Mouse (Mus musculus): Measurements from ENCODE around the gene Hand2. TPM values are rescaled to one million over a fixed set of nuclear protein-coding genes. Genes with fewer than 3 reads are reported as not detected.

Gene Hand2
- polyA plus RNA-seq (2017; shearing (Covaris generic)) = not detected

DNA sequence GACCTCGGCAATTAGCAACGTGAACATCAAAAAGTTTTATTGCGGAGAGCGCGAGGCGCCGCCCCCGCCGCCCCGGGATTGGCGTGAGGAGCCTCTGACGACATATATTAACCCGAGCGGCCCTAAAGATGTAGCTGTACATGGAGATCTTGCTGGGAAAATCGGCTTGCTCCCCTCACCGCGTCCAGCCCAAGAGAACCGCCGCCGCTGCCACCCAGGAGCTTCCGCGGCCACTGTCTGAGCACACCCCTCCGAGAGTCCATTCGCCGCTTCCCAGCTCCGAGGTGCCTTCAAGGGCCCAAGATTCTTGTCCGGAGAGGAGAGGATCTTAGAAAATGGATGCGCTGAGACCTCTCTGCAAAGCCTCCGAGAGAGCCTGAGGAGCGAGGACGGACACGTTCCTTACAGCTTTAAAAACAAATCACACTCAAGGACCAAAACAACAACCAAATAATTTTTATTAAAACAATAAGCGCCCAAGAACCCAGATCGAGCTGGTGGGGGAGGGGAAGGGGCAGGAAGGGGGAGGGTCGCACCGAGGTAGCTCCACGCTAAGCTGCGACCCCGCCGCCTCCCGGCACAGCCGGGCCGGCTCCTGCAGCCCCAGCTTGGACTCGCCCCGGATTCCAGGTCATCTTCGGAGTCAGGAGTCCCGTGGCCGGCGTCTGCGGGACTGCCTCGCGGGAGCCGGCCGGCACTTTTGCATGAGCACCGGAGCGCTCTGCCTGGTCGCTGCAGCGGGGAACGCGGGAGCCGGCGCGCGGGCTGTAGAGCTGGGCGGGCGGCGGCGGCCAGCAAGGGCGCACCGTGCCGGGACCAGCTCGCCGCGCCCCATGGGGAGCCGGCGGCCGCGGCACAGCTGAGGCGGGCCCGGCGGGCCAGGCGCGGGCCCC is at the start of gene Hand2:
Hand2 (plus strand) TSS at position 133 of the 893 bp plus-strand sequence.

Other genes with a start within 250 kb of the Hand2 start
- not detected for gene Scrg1, start 134.9 kb downstream of the Hand2 start, polyA plus RNA-seq (2017; shearing (Covaris generic))
- 0.94 TPM for gene Sap30, start 166.9 kb downstream of the Hand2 start, polyA plus RNA-seq (2017; shearing (Covaris generic))
- gene Hmgb2, start 190.9 kb downstream of the Hand2 start, polyA plus RNA-seq (2017; shearing (Covaris generic)) = 164 TPM